ENCODE assay signal across 10 mouse cellular contexts in the genomic region with DNA sequence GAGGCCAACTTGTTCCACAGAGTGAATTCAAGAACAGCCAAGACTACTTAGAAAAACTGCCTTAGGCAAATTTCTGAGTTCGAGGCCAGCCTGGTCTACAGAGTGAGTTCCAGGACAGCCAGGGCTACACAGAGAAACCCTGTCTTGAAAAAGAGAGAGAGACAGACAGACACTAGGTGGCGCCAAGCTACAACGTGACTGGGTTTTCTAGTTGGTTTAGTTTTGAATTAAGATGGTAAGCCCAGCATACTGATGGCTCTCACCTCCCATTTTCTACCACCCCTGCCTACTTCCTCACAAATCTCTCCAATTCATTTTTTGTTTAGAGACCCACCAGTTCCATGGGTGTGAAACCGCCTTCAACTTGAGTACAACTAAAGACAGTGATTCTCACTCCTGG.
DNase-seq lines count a peak whose midpoint lies in the region; ATAC-seq and TF ChIP-seq lines count a peak whose summit lies in the region.
"Had no signal": no experiment of that assay in that cellular context is flagged by ENCODE, and none has a peak within 500 bp of the region (broad histone marks: within the 10 kb centered on the region; RNA-seq: fewer than 3 reads in every experiment).

No protein-coding gene starts in this region.

- H3K9me3 ChIP-seq in kidney, embryonic 16.5 days (ENCODE audit: low read length) = no peaks in the 10 kb centered on the region
- H3K9me3 ChIP-seq: embryonic facial prominence, embryonic 12.5 days; neural tube, embryonic 13.5 days had no signal

- intact Hi-C loops in heart, postnatal 14 days (cut with DNase I) = loop anchor here (1.0 to 5.0 kb wide), 2 partner anchors 157 to 224 kb away; partner anchors contain the start of gene Lyrm7

- WGBS in kidney, adult 2 months = 33% methylated on average over 4 of the region's 4 CpGs
- WGBS in kidney, embryonic 16.5 days = 39% methylated on average over 4 of the region's 4 CpGs
- WGBS in bone marrow, adult 2 months = 30% methylated on average over 4 of the region's 4 CpGs

- H3K4me1 ChIP-seq in kidney, adult 2 months (ENCODE audit: control insufficient read depth, insufficient read depth, low read length) = no peaks in the 10 kb centered on the region
- no peaks in the 10 kb centered on the region for H3K4me1 ChIP-seq in kidney, embryonic 16.5 days (ENCODE audit: insufficient read depth, low read length)
- no peaks in the 10 kb centered on the region; the same call in 1 of the 2 replicates for H3K4me1 ChIP-seq in bone marrow, adult 2 months (ENCODE audit: control insufficient read depth, insufficient read depth, low read length)
- H3K4me1 ChIP-seq: embryonic facial prominence, embryonic 12.5 days; neural tube, embryonic 13.5 days had no signal

- DNase-seq in kidney, adult 2 months = peak; percentile 79
- peak; percentile 76 to 87 for DNase-seq in heart, postnatal 14 days
- peak; percentile 38 to 81 for DNase-seq in layer of hippocampus, postnatal 25 days (ENCODE audit: extremely low spot score in 1 of 2, low spot score in 1 of 2)
- peak; percentile 51 to 84 for DNase-seq in spleen, adult 18-20 months

- H3K27me3 ChIP-seq in kidney, adult 2 months (replicated peaks; ENCODE audit: control insufficient read depth, insufficient read depth, low read length) = no peaks in the 10 kb centered on the region
- no peaks in the 10 kb centered on the region for H3K27me3 ChIP-seq in kidney, embryonic 16.5 days (ENCODE audit: insufficient read depth, low read length)
- H3K27me3 ChIP-seq: embryonic facial prominence, embryonic 12.5 days; neural tube, embryonic 13.5 days had no signal

- no peak overlapping the region for H3K27ac ChIP-seq in kidney, adult 2 months (ENCODE audit: insufficient read depth, low read depth, low read length)
- H3K27ac ChIP-seq in kidney, embryonic 16.5 days (ENCODE audit: low read length) = no peak overlapping the region
- no peak overlapping the region for H3K27ac ChIP-seq in bone marrow, adult 2 months (ENCODE audit: control insufficient read depth, insufficient read depth, low read depth, low read length, poor library complexity)
- H3K27ac ChIP-seq: embryonic facial prominence, embryonic 12.5 days; neural tube, embryonic 13.5 days had no signal

- no peak for TF ChIP-seq POLR2A in kidney, adult 2 months (IDR thresholded peaks at IDR 0.05; ENCODE audit: low read depth, low read length)
- no peak for TF ChIP-seq POLR2A in bone marrow, adult 2 months (IDR thresholded peaks at IDR 0.05; ENCODE audit: borderline replicate concordance, control insufficient read depth, low read depth, low read length)

- H3K4me3 ChIP-seq in kidney, adult 2 months (ENCODE audit: insufficient read depth, low read depth, low read length) = no peak overlapping the region
- H3K4me3 ChIP-seq in kidney, embryonic 16.5 days (ENCODE audit: low read length) = no peak overlapping the region
- no peak overlapping the region for H3K4me3 ChIP-seq in bone marrow, adult 2 months (replicated peaks; ENCODE audit: control insufficient read depth, low read depth, low read length)
- H3K4me3 ChIP-seq: embryonic facial prominence, embryonic 12.5 days; neural tube, embryonic 13.5 days had no signal

- no peak overlapping the region for H3K9ac ChIP-seq in kidney, embryonic 16.5 days (replicated peaks; ENCODE audit: low read length)
- H3K9ac ChIP-seq: embryonic facial prominence, embryonic 12.5 days; neural tube, embryonic 13.5 days had no signal

- H3K36me3 ChIP-seq in kidney, adult 2 months (ENCODE audit: control insufficient read depth, insufficient read depth, low read length) = no peaks in the 10 kb centered on the region
- 0 out of 2 replicates have a peak, but pooled peaks cover 2% of the 10 kb centered on the region for H3K36me3 ChIP-seq in kidney, embryonic 16.5 days (ENCODE audit: insufficient read depth, low read length)
- H3K36me3 ChIP-seq: embryonic facial prominence, embryonic 12.5 days; neural tube, embryonic 13.5 days had no signal

- ATAC-seq in kidney, embryonic 16.5 days (ENCODE audit: low FRiP score, low TSS enrichment) = no peak; the same call in 1 of the 2 replicates
- ATAC-seq in erythroid progenitor cell, adult 5-6 weeks (replicated peaks; ENCODE audit: low FRiP score, poor library complexity, severe bottlenecking) = 0 out of 2 replicates have a peak, but pooled peaks have one; percentile 42
- ATAC-seq in megakaryocyte progenitor cell, adult 5-6 weeks (replicated peaks; ENCODE audit: poor library complexity) = peak; percentile 80

- peak; percentile 55 for TF ChIP-seq CTCF in kidney, adult 2 months (conservative IDR thresholded peaks at IDR 0.05; ENCODE audit: insufficient read depth, insufficient read length, low read depth, low read length)
- TF ChIP-seq CTCF in bone marrow, adult 2 months (IDR thresholded peaks at IDR 0.05; ENCODE audit: control insufficient read depth, insufficient read depth, low read length) = peak; percentile 45

- H3K4me2 ChIP-seq in kidney, embryonic 16.5 days (replicated peaks; ENCODE audit: low read depth, low read length) = no peak overlapping the region
- H3K4me2 ChIP-seq: embryonic facial prominence, embryonic 12.5 days; neural tube, embryonic 13.5 days had no signal
